Mouse (Mus musculus) T-cell, adult 66 days (primary cell): ENCODE measurements around the gene Tab3. TPM values are rescaled to one million over a fixed set of nuclear protein-coding genes. Genes with fewer than 3 reads are reported as not detected.

Experiments used
- total RNA-seq, 2 experiments: library from RNA; stranded (reverse); gene quantifications; 3 replicates in 1 of 2; 4 replicates in 1 of 2; pipeline ENCODE4 v1.2.4; 2023

The Tab3 gene
- total RNA-seq = 10 to 100 TPM; 17.0 to 19.9 TPM

DNA sequence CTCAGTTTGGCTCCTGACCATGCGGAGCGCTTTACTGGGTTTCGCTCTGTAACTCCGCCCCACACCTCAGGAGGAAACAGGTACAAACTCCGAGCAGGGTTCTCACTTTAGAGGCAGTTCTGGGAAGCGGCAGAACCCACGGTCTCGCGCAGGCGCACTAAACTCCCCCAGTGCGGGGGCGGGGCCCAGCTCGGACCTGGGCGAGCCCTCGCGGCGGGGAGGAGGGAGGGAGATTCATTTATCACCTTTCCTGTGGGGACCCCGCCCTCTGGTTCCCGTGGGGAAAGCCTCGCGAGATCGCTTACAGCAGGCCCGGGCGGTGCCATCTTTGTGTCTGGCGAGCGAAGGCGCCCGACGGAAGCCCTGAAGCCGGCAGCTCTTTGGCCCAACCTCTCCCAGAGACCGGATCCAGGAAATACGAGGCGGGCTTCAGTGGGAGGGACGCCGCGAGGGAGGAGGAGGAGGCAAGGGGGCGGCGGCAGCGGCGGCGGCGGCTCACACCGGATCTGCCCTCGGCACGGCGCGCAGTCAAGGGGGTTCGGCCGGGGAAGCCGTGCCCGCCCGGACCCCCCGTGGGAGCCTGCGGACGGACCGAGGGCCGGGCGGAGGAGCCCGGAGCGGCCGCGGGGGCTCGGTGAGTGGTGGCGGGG is at the start of gene Tab3:
TSS of gene Tab3 (plus strand) at position 491 of the 650 bp plus-strand sequence.

Other genes with a start within 250 kb of the Tab3 start
- 1 to 10 TPM; 8.0 TPM for gene Gk, start 202.8 kb downstream of the Tab3 start, total RNA-seq